Mouse (Mus musculus): ENCODE data around the gene Fzd5. TPM values are rescaled to one million over a fixed set of nuclear protein-coding genes. Genes with fewer than 3 reads are reported as not detected.

Gene Fzd5
- 1.8 and 2.3 TPM in 2 replicates for polyA plus RNA-seq (2014; fragmentation: Nextera tagmentation; extraction: Ambion mirVana)

- under 1% methylated on average over 47 of the region's 73 CpGs for WGBS
- no peaks in the 10 kb centered on the region for H3K9me3 ChIP-seq (ENCODE audit: control insufficient read depth, low read length)
- peak; percentile 95 for ATAC-seq (ENCODE audit: low FRiP score, low TSS enrichment)
- peak within 1 kb of the TSS; percentile 95 for H3K4me2 ChIP-seq (replicated peaks; ENCODE audit: low read depth, low read length)
- H3K4me3 ChIP-seq (ENCODE audit: low read length): peak within 1 kb of the TSS; percentile 66
- peaks cover 20% of the 10 kb centered on the region for H3K4me1 ChIP-seq (ENCODE audit: control insufficient read depth, insufficient read depth, low read length)
- peak within 1 kb of the TSS; percentile 73 for H3K27ac ChIP-seq (ENCODE audit: low read depth, low read length)
- no peaks in the 10 kb centered on the region for H3K36me3 ChIP-seq (ENCODE audit: control insufficient read depth, insufficient read depth, low read length)
- peaks cover 21% of the 10 kb centered on the region for H3K27me3 ChIP-seq (ENCODE audit: control insufficient read depth, insufficient read depth, low read length)
- H3K9ac ChIP-seq (ENCODE audit: low read depth, low read length): peak within 1 kb of the TSS; percentile 70
These were observed at the start of gene Fzd5 for GRCm38 (mm10) chr1:64737502-64738179. Gene Fzd5 (minus strand): TSS chr1:64737751.

GRCm38 (mm10) chr1:64779863-64780262 is 42.3 kb upstream of the Fzd5 start:
- Histone ChIP-seq H3K4me3 (ENCODE audit: low read length) (no peak overlapping the region), H3K36me3 (ENCODE audit: control insufficient read depth, insufficient read depth, low read length) (no peaks in the 10 kb centered on the region), H3K27me3 (ENCODE audit: control insufficient read depth, insufficient read depth, low read length) (no peaks in the 10 kb centered on the region), H3K4me2 (replicated peaks; ENCODE audit: low read depth, low read length) (no peak overlapping the region), H3K27ac (ENCODE audit: low read depth, low read length) (no peak overlapping the region), H3K4me1 (ENCODE audit: control insufficient read depth, insufficient read depth, low read length) (no peaks in the 10 kb centered on the region), H3K9me3 (ENCODE audit: control insufficient read depth, low read length) (no peaks in the 10 kb centered on the region), H3K9ac (ENCODE audit: low read depth, low read length) (no peak overlapping the region)
- WGBS: 77% methylated on average over 12 of the region's 12 CpGs
- ATAC-seq (ENCODE audit: low FRiP score, low TSS enrichment): no peak

GRCm38 (mm10) chr1:64779415-64779814 is 41.9 kb upstream of the Fzd5 start:
- no peak for ATAC-seq (ENCODE audit: low FRiP score, low TSS enrichment)
- Histone ChIP-seq H3K4me1 (ENCODE audit: control insufficient read depth, insufficient read depth, low read length) (no peaks in the 10 kb centered on the region), H3K4me2 (replicated peaks; ENCODE audit: low read depth, low read length) (no peak overlapping the region), H3K36me3 (ENCODE audit: control insufficient read depth, insufficient read depth, low read length) (no peaks in the 10 kb centered on the region), H3K4me3 (ENCODE audit: low read length) (no peak overlapping the region), H3K27me3 (ENCODE audit: control insufficient read depth, insufficient read depth, low read length) (no peaks in the 10 kb centered on the region), H3K9ac (ENCODE audit: low read depth, low read length) (no peak overlapping the region), H3K27ac (ENCODE audit: low read depth, low read length) (no peak overlapping the region), H3K9me3 (ENCODE audit: control insufficient read depth, low read length) (no peaks in the 10 kb centered on the region)
- 78% methylated on average over 5 of the region's 5 CpGs for WGBS

GRCm38 (mm10) chr1:64773305-64773704 is 35.8 kb upstream of the Fzd5 start:
- Histone ChIP-seq H3K27me3 (ENCODE audit: control insufficient read depth, insufficient read depth, low read length) (no peaks in the 10 kb centered on the region), H3K36me3 (ENCODE audit: control insufficient read depth, insufficient read depth, low read length) (no peaks in the 10 kb centered on the region), H3K4me1 (ENCODE audit: control insufficient read depth, insufficient read depth, low read length) (0 out of 2 replicates have a peak, but pooled peaks cover 3% of the 10 kb centered on the region), H3K4me2 (replicated peaks; ENCODE audit: low read depth, low read length) (no peak overlapping the region), H3K9me3 (ENCODE audit: control insufficient read depth, low read length) (no peaks in the 10 kb centered on the region), H3K27ac (ENCODE audit: low read depth, low read length) (no peak overlapping the region), H3K9ac (ENCODE audit: low read depth, low read length) (no peak overlapping the region), H3K4me3 (ENCODE audit: low read length) (no peak overlapping the region)
- ATAC-seq (ENCODE audit: low FRiP score, low TSS enrichment): no peak
- WGBS: 82% methylated on average over 4 of the region's 4 CpGs

GRCm38 (mm10) chr1:64770169-64770568 is 32.6 kb upstream of the Fzd5 start:
- no peaks in the 10 kb centered on the region for H3K36me3 ChIP-seq (ENCODE audit: control insufficient read depth, insufficient read depth, low read length)
- H3K9ac ChIP-seq (ENCODE audit: low read depth, low read length): no peak overlapping the region
- H3K9me3 ChIP-seq (ENCODE audit: control insufficient read depth, low read length): no peaks in the 10 kb centered on the region
- H3K4me3 ChIP-seq (ENCODE audit: low read length): no peak overlapping the region
- H3K27ac ChIP-seq (ENCODE audit: low read depth, low read length): no peak overlapping the region
- H3K4me1 ChIP-seq (ENCODE audit: control insufficient read depth, insufficient read depth, low read length): 0 out of 2 replicates have a peak, but pooled peaks cover 3% of the 10 kb centered on the region
- 14% methylated on average over 6 of the region's 6 CpGs for WGBS
- no peak for ATAC-seq (ENCODE audit: low FRiP score, low TSS enrichment)
- no peaks in the 10 kb centered on the region for H3K27me3 ChIP-seq (ENCODE audit: control insufficient read depth, insufficient read depth, low read length)
- no peak overlapping the region for H3K4me2 ChIP-seq (replicated peaks; ENCODE audit: low read depth, low read length)

- no peak for ATAC-seq (ENCODE audit: low FRiP score, low TSS enrichment)
- Histone ChIP-seq H3K9ac (ENCODE audit: low read depth, low read length) (no peak overlapping the region), H3K27me3 (ENCODE audit: control insufficient read depth, insufficient read depth, low read length) (no peaks in the 10 kb centered on the region), H3K4me1 (ENCODE audit: control insufficient read depth, insufficient read depth, low read length) (no peaks in the 10 kb centered on the region), H3K27ac (ENCODE audit: low read depth, low read length) (no peak overlapping the region), H3K4me2 (replicated peaks; ENCODE audit: low read depth, low read length) (no peak overlapping the region), H3K4me3 (ENCODE audit: low read length) (no peak overlapping the region), H3K9me3 (ENCODE audit: control insufficient read depth, low read length) (no peaks in the 10 kb centered on the region), H3K36me3 (ENCODE audit: control insufficient read depth, insufficient read depth, low read length) (no peaks in the 10 kb centered on the region)
- WGBS: 75% methylated on average over 4 of the region's 4 CpGs
These were observed 24.1 kb upstream of the Fzd5 start for GRCm38 (mm10) chr1:64761646-64762045.

GRCm38 (mm10) chr1:64757766-64758165 is 20.2 kb upstream of the Fzd5 start:
- no peaks in the 10 kb centered on the region for H3K9me3 ChIP-seq (ENCODE audit: control insufficient read depth, low read length)
- no peaks in the 10 kb centered on the region for H3K4me1 ChIP-seq (ENCODE audit: control insufficient read depth, insufficient read depth, low read length)
- no peak overlapping the region for H3K9ac ChIP-seq (ENCODE audit: low read depth, low read length)
- no peak overlapping the region for H3K27ac ChIP-seq (ENCODE audit: low read depth, low read length)
- H3K27me3 ChIP-seq (ENCODE audit: control insufficient read depth, insufficient read depth, low read length): no peaks in the 10 kb centered on the region
- no peak overlapping the region for H3K4me3 ChIP-seq (ENCODE audit: low read length)
- WGBS: 75% methylated on average over 5 of the region's 5 CpGs
- no peak overlapping the region for H3K4me2 ChIP-seq (replicated peaks; ENCODE audit: low read depth, low read length)
- no peaks in the 10 kb centered on the region for H3K36me3 ChIP-seq (ENCODE audit: control insufficient read depth, insufficient read depth, low read length)
- ATAC-seq (ENCODE audit: low FRiP score, low TSS enrichment): no peak

GRCm38 (mm10) chr1:64757254-64757653 is 19.7 kb upstream of the Fzd5 start:
- no peaks in the 10 kb centered on the region for H3K4me1 ChIP-seq (ENCODE audit: control insufficient read depth, insufficient read depth, low read length)
- H3K36me3 ChIP-seq (ENCODE audit: control insufficient read depth, insufficient read depth, low read length): no peaks in the 10 kb centered on the region
- no peak overlapping the region for H3K4me3 ChIP-seq (ENCODE audit: low read length)
- no peaks in the 10 kb centered on the region for H3K27me3 ChIP-seq (ENCODE audit: control insufficient read depth, insufficient read depth, low read length)
- no peak overlapping the region for H3K9ac ChIP-seq (ENCODE audit: low read depth, low read length)
- no peak for ATAC-seq (ENCODE audit: low FRiP score, low TSS enrichment)
- H3K9me3 ChIP-seq (ENCODE audit: control insufficient read depth, low read length): no peaks in the 10 kb centered on the region
- 43% methylated on average over 2 of the region's 2 CpGs for WGBS
- no peak overlapping the region for H3K4me2 ChIP-seq (replicated peaks; ENCODE audit: low read depth, low read length)
- no peak overlapping the region for H3K27ac ChIP-seq (ENCODE audit: low read depth, low read length)

GRCm38 (mm10) chr1:64756640-64757030 is 19.1 kb upstream of the Fzd5 start:
- H3K4me1 ChIP-seq (ENCODE audit: control insufficient read depth, insufficient read depth, low read length): no peaks in the 10 kb centered on the region
- H3K27ac ChIP-seq (ENCODE audit: low read depth, low read length): no peak overlapping the region
- H3K4me3 ChIP-seq (ENCODE audit: low read length): no peak overlapping the region
- no peak overlapping the region for H3K4me2 ChIP-seq (replicated peaks; ENCODE audit: low read depth, low read length)
- no peak overlapping the region for H3K9ac ChIP-seq (ENCODE audit: low read depth, low read length)
- ATAC-seq (ENCODE audit: low FRiP score, low TSS enrichment): no peak
- WGBS: 59% methylated on average over 10 of the region's 10 CpGs
- no peaks in the 10 kb centered on the region for H3K27me3 ChIP-seq (ENCODE audit: control insufficient read depth, insufficient read depth, low read length)
- H3K9me3 ChIP-seq (ENCODE audit: control insufficient read depth, low read length): no peaks in the 10 kb centered on the region
- no peaks in the 10 kb centered on the region for H3K36me3 ChIP-seq (ENCODE audit: control insufficient read depth, insufficient read depth, low read length)
